Mouse (Mus musculus) bone marrow macrophage, adult 2 months (primary cell): ENCODE data around the gene B230217C12Rik.

Experiments used
- CTCF ChIP-seq: IDR thresholded peaks from 2 replicates; pipeline ENCODE4 v1.5.1; 2012; ENCODE audit warnings: low read depth, mild to moderate bottlenecking, low read length, moderate library complexity
- POLR2A ChIP-seq: IDR thresholded peaks from 2 replicates; pipeline ENCODE4 v1.6.1; 2012; ENCODE audit warnings: mild to moderate bottlenecking, low read depth, low read length, borderline replicate concordance

GRCm38 (mm10) chr11:97884601-97885185 is 44.1 kb downstream of the B230217C12Rik start:
- TF ChIP-seq CTCF (no peak), POLR2A (no peak)
